Mouse (Mus musculus): ENCODE results near the gene 4931400O07Rik. TPM values are rescaled to one million over a fixed set of nuclear protein-coding genes. Genes with fewer than 3 reads are reported as not detected.

Gene 4931400O07Rik
- polyA plus RNA-seq (2015; fragmentation: Nextera tagmentation; extraction: Ambion mirVana): not detected in 2 replicates

DNA sequence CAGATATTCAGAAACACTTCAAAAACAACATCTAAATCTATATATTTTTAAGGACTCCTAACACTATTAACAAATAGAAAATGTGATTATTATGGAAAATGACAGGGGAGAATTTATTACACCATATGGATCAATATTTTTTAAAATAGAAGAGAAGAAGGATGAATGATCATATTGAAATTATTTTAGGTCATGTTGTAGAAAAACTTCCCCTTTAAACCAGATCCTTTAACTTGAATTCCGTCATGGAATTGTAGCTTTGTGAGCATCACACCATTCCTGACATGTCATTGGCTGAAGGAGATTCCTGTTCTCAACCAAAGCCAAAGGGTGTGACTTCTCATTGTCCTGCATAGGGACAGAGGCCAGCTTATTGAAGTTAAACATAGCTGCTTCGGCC is at the start of gene 4931400O07Rik:
Gene 4931400O07Rik, plus strand, starts transcription at position 301 of the 400 bp plus-strand sequence.
- Histone ChIP-seq H3K4me1 (replicated peaks) (no peaks in the 10 kb centered on the region), H3K36me3 (no peaks in the 10 kb centered on the region), H3K4me3 (replicated peaks) (no peak within 1 kb of the TSS), H3K9me3 (no peaks in the 10 kb centered on the region), H3K4me2 (replicated peaks) (no peak within 1 kb of the TSS), H3K27ac (no peak within 1 kb of the TSS), H3K27me3 (no peaks in the 10 kb centered on the region), H3K9ac (replicated peaks) (no peak within 1 kb of the TSS)
- ATAC-seq: no peak
- WGBS: 82% methylated on average over 2 of the region's 2 CpGs

Other genes with a start within 250 kb of the 4931400O07Rik start
- gene 4933402E13Rik, start 184.5 kb upstream of the 4931400O07Rik start, polyA plus RNA-seq (2015; fragmentation: Nextera tagmentation; extraction: Ambion mirVana): not detected in 2 replicates